Mouse (Mus musculus): Measurements from ENCODE around the gene Tiparp. TPM values are rescaled to one million over a fixed set of nuclear protein-coding genes. Genes with fewer than 3 reads are reported as not detected.

Gene Tiparp
- total RNA-seq, 2 experiments from 2014 or later = 12.3 to 15.0 TPM

- DNase-seq = no peak
- intact Hi-C loops (cut with DNase I) = no loop called here
These were observed 45.3 kb downstream of the Tiparp start for GRCm38 (mm10) chr3:65573516-65573915.

- no peak for DNase-seq
- intact Hi-C loops (cut with DNase I) = no loop called here
These were observed 49.4 kb downstream of the Tiparp start for GRCm38 (mm10) chr3:65577602-65578001.

GRCm38 (mm10) chr3:65579260-65579921, 51.2 kb downstream of the Tiparp start:
- intact Hi-C loops (cut with DNase I) = no loop called here

DNA sequence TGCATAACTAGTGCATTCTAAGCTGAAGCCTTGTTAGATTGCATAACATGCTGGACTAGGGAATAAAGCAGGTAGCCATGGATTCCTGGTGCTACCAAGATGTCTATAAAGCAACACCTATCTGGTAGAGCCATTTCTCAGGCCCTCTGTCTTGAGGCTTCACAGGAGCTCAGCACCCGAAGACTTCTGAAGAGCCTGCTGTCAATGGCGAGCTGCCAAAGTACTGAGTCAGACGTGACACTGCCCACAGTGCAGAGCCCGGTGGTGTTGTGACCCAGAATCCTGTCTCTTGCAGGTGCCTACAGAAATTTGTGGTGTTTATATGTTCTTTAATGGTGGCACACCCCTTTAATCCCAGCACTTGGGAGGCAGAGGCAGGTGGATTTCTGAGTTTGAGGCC, 53.4 kb downstream of the Tiparp start:
- intact Hi-C loops (cut with DNase I) = no loop called here
- no peak for DNase-seq

More at GRCm38 (mm10) chr3:65579260-65579921, 51.2 kb downstream of the Tiparp start:
- DNase-seq = no peak

- intact Hi-C loops (cut with DNase I) = no loop called here
These were observed 56.1 kb downstream of the Tiparp start for GRCm38 (mm10) chr3:65584329-65584728.

GRCm38 (mm10) chr3:65585291-65585690, 57.1 kb downstream of the Tiparp start:
- intact Hi-C loops (cut with DNase I) = no loop called here
- DNase-seq = no peak

More at GRCm38 (mm10) chr3:65584329-65584728, 56.1 kb downstream of the Tiparp start:
- no peak for DNase-seq

GRCm38 (mm10) chr3:65585823-65586482, 57.7 kb downstream of the Tiparp start:
- intact Hi-C loops (cut with DNase I) = no loop called here
- no peak for DNase-seq

DNA sequence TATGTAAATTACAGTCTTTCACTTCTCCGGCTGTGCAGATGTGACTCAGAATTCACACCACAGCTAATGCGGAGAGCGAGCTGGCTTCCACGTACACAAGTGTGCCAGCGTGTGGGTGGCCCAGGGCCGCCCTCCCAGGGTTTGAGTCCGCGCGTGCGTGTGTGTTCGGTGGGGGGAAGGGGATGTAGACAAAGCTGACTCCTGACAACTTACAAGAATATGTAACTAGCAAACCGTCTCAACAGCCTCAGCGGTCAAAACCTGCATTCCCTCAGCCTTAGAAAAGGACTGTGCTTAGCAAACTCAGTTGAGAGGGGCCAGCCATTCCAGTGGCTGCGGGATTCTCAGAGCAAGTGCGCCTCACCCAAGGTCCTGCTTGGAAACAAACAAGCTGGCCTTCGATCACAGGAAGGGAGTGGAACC, 58.3 kb downstream of the Tiparp start:
- intact Hi-C loops (cut with DNase I) = no loop called here
- DNase-seq = peak; percentile 23 to 26

DNA sequence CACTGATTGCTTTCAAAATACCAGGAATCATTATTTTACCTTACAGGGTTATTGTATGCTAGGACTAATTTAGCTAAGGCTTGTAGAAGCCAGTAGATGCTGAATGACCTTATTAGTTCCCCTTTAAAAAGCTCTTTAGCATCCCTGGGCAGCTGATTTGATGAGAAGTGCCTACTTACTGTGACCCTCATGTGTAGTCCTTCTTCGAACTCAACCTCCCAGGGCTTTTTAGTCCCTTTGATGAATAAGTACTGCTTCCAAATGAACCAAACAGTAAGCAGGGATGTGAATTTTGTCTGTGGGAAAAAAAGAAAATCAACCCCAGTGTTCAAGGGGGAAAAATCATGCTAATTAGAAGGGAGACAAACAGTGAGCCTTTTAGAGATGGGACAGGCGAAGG, 58.8 kb downstream of the Tiparp start:
- no peak for DNase-seq
- intact Hi-C loops (cut with DNase I) = no loop called here

DNA sequence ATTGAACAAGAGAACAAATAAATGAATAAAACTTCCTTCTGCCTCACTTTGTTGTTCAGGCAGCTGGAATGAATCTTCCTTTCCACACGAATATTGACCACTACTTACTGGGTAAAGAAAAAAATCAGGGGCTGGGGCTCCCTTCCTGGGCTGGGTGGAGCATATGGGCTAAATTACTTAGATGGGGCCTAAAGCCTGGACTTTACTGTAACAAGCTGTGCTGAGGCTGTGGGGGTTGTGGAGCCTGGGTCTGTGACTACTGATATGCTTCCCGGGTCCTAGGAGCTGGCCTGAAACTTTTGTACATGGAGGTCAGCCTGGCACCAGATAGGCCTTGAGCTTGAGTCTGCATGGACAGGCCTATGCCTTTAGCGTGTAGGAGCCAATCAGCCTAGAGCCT, 60.2 kb downstream of the Tiparp start:
- no peak for DNase-seq
- intact Hi-C loops (cut with DNase I) = no loop called here

- intact Hi-C loops (cut with DNase I) = no loop called here
- DNase-seq = no peak
These were observed 64.6 kb downstream of the Tiparp start for GRCm38 (mm10) chr3:65592850-65593249.

- intact Hi-C loops (cut with DNase I) = no loop called here
- no peak for DNase-seq
These were observed 66.3 kb downstream of the Tiparp start for GRCm38 (mm10) chr3:65594493-65594892.

DNA sequence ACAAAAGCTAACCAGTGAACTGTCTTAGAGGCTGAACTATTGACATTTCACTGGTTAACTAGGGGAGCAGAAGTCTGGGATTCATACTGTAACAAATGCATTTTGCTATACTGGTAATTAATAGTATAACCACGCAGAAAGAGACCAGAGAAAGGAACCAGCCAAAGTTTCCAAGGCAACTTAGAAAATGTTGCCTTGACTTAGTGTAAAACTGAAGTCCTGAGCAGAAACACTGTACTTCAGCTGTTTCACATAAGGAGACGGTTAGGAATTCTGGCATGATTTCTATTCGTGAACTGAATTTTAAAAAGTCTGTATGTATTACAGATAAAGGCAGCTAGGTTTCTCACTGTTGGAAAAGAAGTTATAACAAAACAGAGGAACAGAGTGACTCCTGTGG, 67.0 kb downstream of the Tiparp start:
- no peak for DNase-seq
- intact Hi-C loops (cut with DNase I) = no loop called here

DNA sequence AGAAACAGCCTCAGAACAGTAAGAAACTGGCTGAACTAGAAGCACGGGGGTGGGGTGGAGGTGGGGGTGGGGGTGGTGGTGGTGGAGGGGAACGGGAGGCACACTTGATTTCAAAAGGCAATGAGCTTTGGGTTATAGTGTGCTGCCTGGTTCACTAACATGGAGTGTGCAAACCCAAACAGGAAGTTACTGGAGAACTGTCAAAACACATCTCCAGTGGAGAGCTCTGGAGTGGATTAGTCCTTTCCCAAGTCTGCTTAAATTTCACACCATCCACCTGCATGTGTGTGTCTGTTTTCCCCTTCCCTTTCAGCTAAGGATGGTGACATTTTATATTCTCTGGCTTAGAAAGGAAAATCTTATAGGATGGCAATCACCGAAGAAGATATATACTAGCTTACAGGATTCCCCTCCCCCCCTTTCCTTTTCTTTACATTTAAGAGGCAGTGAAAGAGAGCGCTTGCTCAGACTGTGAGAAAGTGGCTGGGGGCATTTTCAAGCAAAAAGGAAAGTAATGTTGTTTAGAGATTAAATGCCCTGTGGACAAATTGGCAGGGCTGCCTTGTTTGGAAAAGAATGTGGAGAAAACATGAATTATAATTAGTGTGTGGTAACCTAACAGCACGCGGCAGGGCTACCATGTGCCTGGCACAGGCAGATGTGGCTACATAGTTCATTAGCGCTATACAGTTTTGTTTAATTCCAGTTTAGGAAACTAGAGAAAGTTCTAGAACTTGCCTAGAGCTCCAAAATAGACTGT, 70.0 kb downstream of the Tiparp start:
- intact Hi-C loops (cut with DNase I) = no loop called here
- no peak for DNase-seq

DNA sequence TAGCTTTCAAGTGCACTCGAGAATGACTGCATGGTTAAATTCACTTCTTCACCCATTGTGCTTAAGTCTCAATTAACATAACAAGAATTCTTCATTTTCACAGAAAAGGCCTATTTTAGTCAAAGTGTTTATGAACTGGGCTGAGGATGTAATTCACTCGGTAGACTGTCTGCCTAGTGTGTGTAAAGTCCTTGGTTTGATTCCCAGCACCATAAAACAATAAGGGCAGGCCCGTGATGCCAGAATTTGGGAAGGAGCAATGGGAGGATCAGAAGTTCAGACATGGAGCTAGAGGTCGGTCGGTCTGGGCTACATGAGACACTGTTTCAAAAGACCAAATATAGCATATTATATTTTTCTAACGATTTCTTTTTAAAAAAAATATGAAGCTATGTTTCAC, 70.9 kb downstream of the Tiparp start:
- intact Hi-C loops (cut with DNase I) = no loop called here
- DNase-seq = no peak

DNA sequence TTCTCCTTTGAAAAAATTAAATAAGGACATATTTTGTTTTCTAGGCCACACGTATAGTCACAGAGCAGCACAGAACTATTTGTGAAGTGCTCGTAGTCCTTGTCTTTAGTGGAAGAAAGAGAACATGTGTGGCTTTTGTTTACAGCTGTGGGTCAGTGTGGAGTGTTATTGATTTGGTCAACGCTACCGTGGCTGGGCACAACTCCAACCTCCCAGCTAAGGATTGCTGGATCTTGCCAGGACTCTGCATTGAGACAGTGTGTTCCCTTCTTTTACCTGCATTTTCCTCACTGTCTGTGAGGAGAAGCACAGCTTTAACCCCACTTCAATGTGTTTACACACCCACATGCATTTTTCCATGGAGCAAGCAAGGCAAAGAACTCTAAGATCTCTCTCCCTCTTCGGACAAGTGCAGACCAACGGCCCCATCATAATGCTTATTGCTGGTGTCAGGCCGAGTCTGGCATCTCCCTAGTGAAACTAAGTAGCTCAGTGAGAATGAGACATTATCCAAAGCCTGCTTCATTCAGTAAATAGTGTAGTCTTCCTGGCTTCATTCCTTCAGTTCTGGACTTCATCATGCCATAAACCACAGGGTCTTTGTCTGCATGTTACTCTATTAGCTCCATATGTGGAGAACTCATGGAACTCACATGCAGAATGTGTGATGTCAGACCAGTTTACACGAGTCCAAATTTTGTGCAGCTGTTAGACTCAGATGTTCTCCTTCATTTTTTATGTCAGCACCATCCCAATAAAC, 73.3 kb downstream of the Tiparp start:
- intact Hi-C loops (cut with DNase I) = no loop called here
- DNase-seq = no peak

- DNase-seq = no peak
- intact Hi-C loops (cut with DNase I) = no loop called here
These were observed 75.3 kb downstream of the Tiparp start for GRCm38 (mm10) chr3:65603392-65604055.

Data from heart, postnatal 14 days (tissue).